Mouse (Mus musculus): Measurements from ENCODE around the gene Plcg2.

DNA sequence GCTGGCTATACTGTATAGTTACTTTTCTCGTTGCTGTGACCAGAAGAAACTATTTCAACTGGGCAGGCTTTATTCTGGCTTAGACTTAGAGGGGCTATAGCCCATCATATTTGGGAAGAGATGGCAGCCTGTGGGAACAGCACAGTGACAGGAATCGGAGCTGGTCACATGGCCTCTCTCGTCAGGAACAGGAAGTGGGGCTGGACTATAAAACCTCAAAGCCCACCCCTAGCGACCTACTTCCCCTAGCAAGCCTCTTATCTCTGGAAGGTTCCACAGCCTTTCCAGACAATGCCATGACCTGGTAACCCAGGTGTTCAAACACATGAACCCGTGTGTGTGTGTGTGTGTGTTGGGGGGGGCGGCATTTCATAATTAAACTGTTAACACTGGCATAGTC, 79.0 kb downstream of the Plcg2 start:
- TF ChIP-seq EP300 (optimal IDR thresholded peaks at IDR 0.05), result no peak
- TF ChIP-seq CTCF (IDR thresholded peaks at IDR 0.05; ENCODE audit: low read depth), result no peak

Measured in stomach, postnatal 0 days (tissue).